Mouse (Mus musculus): Measurements from ENCODE around the gene Spg11. TPM values are rescaled to one million over a fixed set of nuclear protein-coding genes. Genes with fewer than 3 reads are reported as not detected.

The Spg11 gene
- total and polyA plus RNA-seq, 2 experiments from 2014 or later: 2.7 to 15.7 TPM

GRCm38 (mm10) chr2:122022284-122022683 is 95.9 kb downstream of the Spg11 start:
- no peak overlapping the region for H3K27ac ChIP-seq (ENCODE audit: low read depth)
- no peak for TF ChIP-seq EP300 (IDR thresholded peaks at IDR 0.05; ENCODE audit: low read depth)
- peak; percentile 25 for TF ChIP-seq CTCF (IDR thresholded peaks at IDR 0.05; ENCODE audit: low read depth)
- H3K4me1 ChIP-seq (ENCODE audit: control insufficient read depth, insufficient read depth): no peaks in the 10 kb centered on the region
- H3K9me3 ChIP-seq (replicated peaks; ENCODE audit: control insufficient read depth, low read length): no peaks in the 10 kb centered on the region
- H3K4me3 ChIP-seq (ENCODE audit: low read depth, low read length): no peak overlapping the region
- no peaks in the 10 kb centered on the region for H3K36me3 ChIP-seq (replicated peaks; ENCODE audit: control insufficient read depth, insufficient read depth, low read length)
- H3K9ac ChIP-seq (replicated peaks; ENCODE audit: low read depth, low read length): no peak overlapping the region
- 60% methylated on average over 2 of the region's 2 CpGs for WGBS
- ATAC-seq (ENCODE audit: insufficient read depth, low read depth) (no peak), DNase-seq (ENCODE audit: low spot score) (no peak)
- no peak overlapping the region for H3K4me2 ChIP-seq (ENCODE audit: low read depth, low read length)
- H3K27me3 ChIP-seq (ENCODE audit: control insufficient read depth, insufficient read depth, low read length): no peaks in the 10 kb centered on the region

DNA sequence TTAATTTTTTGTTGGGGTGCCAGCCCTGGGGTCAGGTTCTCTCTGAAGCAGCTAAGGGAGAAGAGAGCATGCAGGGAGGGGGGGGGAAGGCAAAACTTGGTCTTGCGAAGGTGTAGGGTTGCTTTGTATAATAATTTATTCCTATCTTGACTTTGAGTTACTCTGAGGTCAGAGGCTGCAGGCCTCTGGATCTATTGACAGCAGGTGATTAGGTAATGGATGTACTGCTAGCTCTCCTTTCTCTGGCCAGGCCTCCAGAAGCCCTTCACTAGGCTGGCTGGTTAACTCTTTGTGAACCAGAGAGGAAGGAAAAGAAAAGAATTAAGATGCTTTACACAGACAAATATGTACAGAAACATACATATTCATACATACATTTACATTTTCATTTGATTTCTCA is 99.5 kb downstream of the Spg11 start:
- 71% methylated on average over 1 of the region's 1 CpGs for WGBS
- DNase-seq (ENCODE audit: low spot score): no peak
- no peak overlapping the region for H3K4me3 ChIP-seq (ENCODE audit: low read depth, low read length)

GRCm38 (mm10) chr2:122011441-122011840 is 106.7 kb downstream of the Spg11 start:
- 88% methylated on average over 7 of the region's 7 CpGs for WGBS
- TF ChIP-seq EP300 (IDR thresholded peaks at IDR 0.05; ENCODE audit: low read depth): no peak
- TF ChIP-seq CTCF (IDR thresholded peaks at IDR 0.05; ENCODE audit: low read depth): no peak
- H3K9me3 ChIP-seq (replicated peaks; ENCODE audit: control insufficient read depth, low read length): no peaks in the 10 kb centered on the region
- no peaks in the 10 kb centered on the region for H3K27me3 ChIP-seq (ENCODE audit: control insufficient read depth, insufficient read depth, low read length)
- H3K9ac ChIP-seq (replicated peaks; ENCODE audit: low read depth, low read length): no peak overlapping the region
- DNase-seq (ENCODE audit: low spot score): no peak
- ATAC-seq (ENCODE audit: insufficient read depth, low read depth): no peak
- peaks cover 34% of the 10 kb centered on the region for H3K36me3 ChIP-seq (replicated peaks; ENCODE audit: control insufficient read depth, insufficient read depth, low read length)
- H3K4me3 ChIP-seq (ENCODE audit: low read depth, low read length): no peak overlapping the region
- no peak overlapping the region for H3K27ac ChIP-seq (ENCODE audit: low read depth)
- no peaks in the 10 kb centered on the region for H3K4me1 ChIP-seq (ENCODE audit: control insufficient read depth, insufficient read depth)
- H3K4me2 ChIP-seq (ENCODE audit: low read depth, low read length): no peak overlapping the region

More for the DNA sequence above, 99.5 kb downstream of the Spg11 start:
- no peak overlapping the region for H3K9ac ChIP-seq (replicated peaks; ENCODE audit: low read depth, low read length)
- H3K4me1 ChIP-seq (ENCODE audit: control insufficient read depth, insufficient read depth): no peaks in the 10 kb centered on the region
- H3K27ac ChIP-seq (ENCODE audit: low read depth): no peak overlapping the region
- TF ChIP-seq CTCF (IDR thresholded peaks at IDR 0.05; ENCODE audit: low read depth) (no peak), EP300 (IDR thresholded peaks at IDR 0.05; ENCODE audit: low read depth) (no peak)
- H3K4me2 ChIP-seq (ENCODE audit: low read depth, low read length): no peak overlapping the region
- H3K9me3 ChIP-seq (replicated peaks; ENCODE audit: control insufficient read depth, low read length): no peaks in the 10 kb centered on the region
- no peak for ATAC-seq (ENCODE audit: insufficient read depth, low read depth)
- no peaks in the 10 kb centered on the region for H3K27me3 ChIP-seq (ENCODE audit: control insufficient read depth, insufficient read depth, low read length)
- peaks cover 4% of the 10 kb centered on the region; the same call in 1 of the 2 replicates for H3K36me3 ChIP-seq (replicated peaks; ENCODE audit: control insufficient read depth, insufficient read depth, low read length)

- no peak overlapping the region for H3K27ac ChIP-seq (ENCODE audit: low read depth)
- no peak overlapping the region for H3K4me3 ChIP-seq (ENCODE audit: low read depth, low read length)
- H3K9ac ChIP-seq (replicated peaks; ENCODE audit: low read depth, low read length): no peak overlapping the region
- no peaks in the 10 kb centered on the region for H3K9me3 ChIP-seq (replicated peaks; ENCODE audit: control insufficient read depth, low read length)
- H3K4me1 ChIP-seq (ENCODE audit: control insufficient read depth, insufficient read depth): no peaks in the 10 kb centered on the region
- H3K36me3 ChIP-seq (replicated peaks; ENCODE audit: control insufficient read depth, insufficient read depth, low read length): peaks cover 47% of the 10 kb centered on the region
- no peaks in the 10 kb centered on the region for H3K27me3 ChIP-seq (ENCODE audit: control insufficient read depth, insufficient read depth, low read length)
- no peak for ATAC-seq (ENCODE audit: insufficient read depth, low read depth)
- no peak overlapping the region for H3K4me2 ChIP-seq (ENCODE audit: low read depth, low read length)
- no peak for TF ChIP-seq CTCF (IDR thresholded peaks at IDR 0.05; ENCODE audit: low read depth)
- no peak for TF ChIP-seq EP300 (IDR thresholded peaks at IDR 0.05; ENCODE audit: low read depth)
- 95% methylated on average over 3 of the region's 3 CpGs for WGBS
- DNase-seq (ENCODE audit: low spot score): no peak
Observed at GRCm38 (mm10) chr2:122008832-122009231, 109.4 kb downstream of the Spg11 start.

Small RNA genes lying within 50 kb of the gene (microRNA-seq; reads per million reads assigned to microRNA genes)
- gene Gm47314: not detected

Other genes with a start within 250 kb of the Spg11 start
- 21.3 and 29.4 TPM in 2 replicates for gene Ctdspl2, start 162.4 kb downstream of the Spg11 start, total RNA-seq (2014; rRNA removed; ENCODE audit: low replicate concordance)
- 21.4 and 23.4 TPM in 2 replicates for gene Ctdspl2, start 162.4 kb downstream of the Spg11 start, polyA plus RNA-seq (2015; fragmentation: Nextera tagmentation; extraction: Ambion mirVana)
- gene Mageb3, start 162.3 kb downstream of the Spg11 start, total RNA-seq (2014; rRNA removed; ENCODE audit: low replicate concordance): 0.08 and 0.35 TPM in 2 replicates
- 0.10 TPM in 2 replicates for gene Mageb3, start 162.3 kb downstream of the Spg11 start, polyA plus RNA-seq (2015; fragmentation: Nextera tagmentation; extraction: Ambion mirVana)
- gene Eif3j1, start 89.8 kb downstream of the Spg11 start, total RNA-seq (2014; rRNA removed; ENCODE audit: low replicate concordance): 17.4 and 17.7 TPM in 2 replicates
- gene Eif3j1, start 89.8 kb downstream of the Spg11 start, polyA plus RNA-seq (2015; fragmentation: Nextera tagmentation; extraction: Ambion mirVana): 10.5 and 11.2 TPM in 2 replicates
- gene B2m, start 29.3 kb upstream of the Spg11 start, total RNA-seq (2014; rRNA removed; ENCODE audit: low replicate concordance): 166 and 244 TPM in 2 replicates
- 273 and 282 TPM in 2 replicates for gene B2m, start 29.3 kb upstream of the Spg11 start, polyA plus RNA-seq (2015; fragmentation: Nextera tagmentation; extraction: Ambion mirVana)
- not detected in 2 replicates for gene Trim69, start 42.3 kb upstream of the Spg11 start, total RNA-seq (2014; rRNA removed; ENCODE audit: low replicate concordance)
- gene Trim69, start 42.3 kb upstream of the Spg11 start, polyA plus RNA-seq (2015; fragmentation: Nextera tagmentation; extraction: Ambion mirVana): not detected in 2 replicates
- not detected in 2 replicates for gene Patl2, start 67.8 kb upstream of the Spg11 start, total RNA-seq (2014; rRNA removed; ENCODE audit: low replicate concordance)
- gene Patl2, start 67.8 kb upstream of the Spg11 start, polyA plus RNA-seq (2015; fragmentation: Nextera tagmentation; extraction: Ambion mirVana): 0.04 and 0.05 TPM in 2 replicates
- not detected in 2 replicates for gene Terb2, start 67.9 kb upstream of the Spg11 start, total RNA-seq (2014; rRNA removed; ENCODE audit: low replicate concordance)
- gene Terb2, start 67.9 kb upstream of the Spg11 start, polyA plus RNA-seq (2015; fragmentation: Nextera tagmentation; extraction: Ambion mirVana): not detected in 2 replicates
- 99.5 and 115 TPM in 2 replicates for gene Sord, start 116.4 kb upstream of the Spg11 start, total RNA-seq (2014; rRNA removed; ENCODE audit: low replicate concordance)
- 84.2 and 87.7 TPM in 2 replicates for gene Sord, start 116.4 kb upstream of the Spg11 start, polyA plus RNA-seq (2015; fragmentation: Nextera tagmentation; extraction: Ambion mirVana)
- 0.04 and 3.7 TPM in 2 replicates for gene Duox2, start 180.1 kb upstream of the Spg11 start, total RNA-seq (2014; rRNA removed; ENCODE audit: low replicate concordance)
- gene Duox2, start 180.1 kb upstream of the Spg11 start, polyA plus RNA-seq (2015; fragmentation: Nextera tagmentation; extraction: Ambion mirVana): 0.08 and 0.23 TPM in 2 replicates
- not detected in 2 replicates for gene Duoxa2, start 180.5 kb upstream of the Spg11 start, total RNA-seq (2014; rRNA removed; ENCODE audit: low replicate concordance)
- gene Duoxa2, start 180.5 kb upstream of the Spg11 start, polyA plus RNA-seq (2015; fragmentation: Nextera tagmentation; extraction: Ambion mirVana): 0.10 and 0.19 TPM in 2 replicates
- gene Duoxa1, start 195.3 kb upstream of the Spg11 start, total RNA-seq (2014; rRNA removed; ENCODE audit: low replicate concordance): not detected in 2 replicates
- gene Duoxa1, start 195.3 kb upstream of the Spg11 start, polyA plus RNA-seq (2015; fragmentation: Nextera tagmentation; extraction: Ambion mirVana): not detected in 2 replicates
- gene Duox1, start 197.3 kb upstream of the Spg11 start, total RNA-seq (2014; rRNA removed; ENCODE audit: low replicate concordance): not detected in 2 replicates
- not detected in 2 replicates for gene Duox1, start 197.3 kb upstream of the Spg11 start, polyA plus RNA-seq (2015; fragmentation: Nextera tagmentation; extraction: Ambion mirVana)